ENCODE assay signal across 9 mouse cellular contexts in genomic region chr1:80338398-80338797, GRCm38 (mm10). TPM values are rescaled to one million over a fixed set of nuclear protein-coding genes. Genes with fewer than 3 reads are reported as not detected.
DNase-seq lines count a peak whose midpoint lies in the region; ATAC-seq and TF ChIP-seq lines count a peak whose summit lies in the region.
"Had no signal": no experiment of that assay in that cellular context is flagged by ENCODE, and none has a peak within 500 bp of the region (broad histone marks: within the 10 kb centered on the region; RNA-seq: fewer than 3 reads in every experiment).

No protein-coding gene starts in this region.

- H3K27ac ChIP-seq in layer of hippocampus, adult 2 months, result no peak overlapping the region
- no peak overlapping the region for H3K27ac ChIP-seq in embryonic facial prominence, embryonic 15.5 days (replicated peaks)
- H3K27ac ChIP-seq in intestine, embryonic 16.5 days (ENCODE audit: low read length), result no peak overlapping the region
- no peak overlapping the region for H3K27ac ChIP-seq in midbrain, postnatal 0 days (ENCODE audit: low read depth, low read length)

- H3K9me3 ChIP-seq in embryonic facial prominence, embryonic 15.5 days (replicated peaks), result no peaks in the 10 kb centered on the region
- H3K9me3 ChIP-seq in intestine, embryonic 16.5 days (ENCODE audit: control insufficient read depth, low read length), result no peaks in the 10 kb centered on the region
- H3K9me3 ChIP-seq in midbrain, postnatal 0 days (ENCODE audit: low read length), result no peaks in the 10 kb centered on the region

- H3K9ac ChIP-seq in embryonic facial prominence, embryonic 15.5 days, result no peak overlapping the region
- no peak overlapping the region for H3K9ac ChIP-seq in intestine, embryonic 16.5 days (ENCODE audit: low read depth, low read length)
- H3K9ac ChIP-seq in midbrain, postnatal 0 days (replicated peaks; ENCODE audit: low read length, poor library complexity, severe bottlenecking), result no peak overlapping the region

- no peak for DNase-seq in layer of hippocampus, adult 2 months (ENCODE audit: low spot score in 2 of 2)
- no peak for DNase-seq in layer of hippocampus, adult 9-11 months
- no peak for DNase-seq in midbrain, postnatal 0 days (ENCODE audit: low spot score)
- no peak for DNase-seq in frontal cortex, postnatal 36 days (ENCODE audit: low spot score in 2 of 2)
- DNase-seq in adrenal gland, adult 2 months, result no peak
- DNase-seq in layer of hippocampus, adult 8-10 months (ENCODE audit: low spot score in 2 of 2), result no peak
- DNase-seq: kidney, postnatal 10 days had no signal

- 24% methylated on average over 1 of the region's 1 CpGs for WGBS in embryonic facial prominence, embryonic 15.5 days
- 7% methylated on average over 1 of the region's 1 CpGs for WGBS in intestine, embryonic 16.5 days
- WGBS in midbrain, postnatal 0 days, result 37% methylated on average over 1 of the region's 1 CpGs

- H3K4me2 ChIP-seq in embryonic facial prominence, embryonic 15.5 days (replicated peaks), result peak overlapping the region; percentile 58
- peak overlapping the region; percentile 65 for H3K4me2 ChIP-seq in intestine, embryonic 16.5 days (ENCODE audit: low read depth, low read length)
- peak overlapping the region; percentile 76 for H3K4me2 ChIP-seq in midbrain, postnatal 0 days (ENCODE audit: low read depth, low read length, poor library complexity, severe bottlenecking)

- no peaks in the 10 kb centered on the region for H3K36me3 ChIP-seq in embryonic facial prominence, embryonic 15.5 days
- H3K36me3 ChIP-seq in intestine, embryonic 16.5 days (ENCODE audit: control insufficient read depth, insufficient read depth, low read length), result no peaks in the 10 kb centered on the region
- no peaks in the 10 kb centered on the region for H3K36me3 ChIP-seq in midbrain, postnatal 0 days (ENCODE audit: insufficient read depth, low read length)

- H3K4me3 ChIP-seq in layer of hippocampus, adult 2 months, result peak overlapping the region; percentile 86
- H3K4me3 ChIP-seq in embryonic facial prominence, embryonic 15.5 days (replicated peaks), result peak overlapping the region; percentile 92; the same call in 1 of the 2 replicates
- peak overlapping the region; percentile 31 for H3K4me3 ChIP-seq in intestine, embryonic 16.5 days (ENCODE audit: low read length)
- H3K4me3 ChIP-seq in midbrain, postnatal 0 days (ENCODE audit: low read depth, low read length), result peak overlapping the region; percentile 98

- ATAC-seq in embryonic facial prominence, embryonic 15.5 days (ENCODE audit: insufficient number of reproducible peaks, low FRiP score, low TSS enrichment, low read depth), result no peak
- no peak for ATAC-seq in intestine, embryonic 16.5 days
- ATAC-seq in midbrain, postnatal 0 days (ENCODE audit: low FRiP score), result no peak

- H3K4me1 ChIP-seq in embryonic facial prominence, embryonic 15.5 days, result peaks cover 4% of the 10 kb centered on the region; the same call in 1 of the 2 replicates
- H3K4me1 ChIP-seq in intestine, embryonic 16.5 days (ENCODE audit: control insufficient read depth, insufficient read depth, low read length), result peaks cover 9% of the 10 kb centered on the region
- H3K4me1 ChIP-seq in midbrain, postnatal 0 days (ENCODE audit: insufficient read depth, low read length), result peaks cover 9% of the 10 kb centered on the region

- TF ChIP-seq CTCF in layer of hippocampus, adult 2 months (conservative IDR thresholded peaks at IDR 0.05), result no peak
- no peak for TF ChIP-seq CTCF in midbrain, postnatal 0 days (IDR thresholded peaks at IDR 0.05)

- H3K27me3 ChIP-seq in embryonic facial prominence, embryonic 15.5 days, result no peaks in the 10 kb centered on the region
- no peaks in the 10 kb centered on the region for H3K27me3 ChIP-seq in intestine, embryonic 16.5 days (replicated peaks; ENCODE audit: control insufficient read depth, insufficient read depth, low read length)
- H3K27me3 ChIP-seq in midbrain, postnatal 0 days (ENCODE audit: insufficient read depth, low read length), result no peaks in the 10 kb centered on the region

RNA-seq across cellular contexts. Expression of gene Cul3, which starts 1.9 kb away (rescaled TPM):
- total RNA-seq in layer of hippocampus, adult 2 months (2021), result 100 to 1,000 TPM; 117 to 127 TPM
- polyA plus RNA-seq in embryonic facial prominence, embryonic 15.5 days (2015; fragmentation: Nextera tagmentation; extraction: Ambion mirVana), result 29.3 and 44.6 TPM in 2 replicates
- polyA plus RNA-seq in intestine, embryonic 16.5 days (2015; fragmentation: Nextera tagmentation; extraction: Ambion mirVana), result 21.0 and 24.2 TPM in 2 replicates
- total RNA-seq in midbrain, postnatal 0 days (2014; rRNA removed), result 91.2 and 95.2 TPM in 2 replicates
- 26.5 and 28.3 TPM in 2 replicates for polyA plus RNA-seq in midbrain, postnatal 0 days (2015; fragmentation: Nextera tagmentation; extraction: Ambion mirVana)
- total RNA-seq in adrenal gland, adult 2 months (2021), result 100 to 1,000 TPM; 103 to 167 TPM
- polyA plus RNA-seq in adrenal gland, adult 2 months (2012; rRNA removed), result 2.8 and 3.2 TPM in 2 replicates
- total RNA-seq in layer of hippocampus, adult 8-10 months (2022), result 100 to 1,000 TPM; 112 to 143 (median 124) TPM

Comparison
In these comparisons a context has a peak if more than half of its experiments do, and no peak if none do; other contexts are left out.
1. H3K4me3 ChIP-seq: peak in every context shown above with its lines; median percentile 98 in midbrain, postnatal 0 days; 92 in embryonic facial prominence, embryonic 15.5 days; 86 in layer of hippocampus, adult 2 months; 31 in intestine, embryonic 16.5 days.